Mouse (Mus musculus): ENCODE results near the gene Prrg2. TPM values are rescaled to one million over a fixed set of nuclear protein-coding genes. Genes with fewer than 3 reads are reported as not detected.
A peak's percentile ranks its signal among the peaks of the same experiment; 100 is the strongest.

Prrg2 gene
- total RNA-seq, 1 experiment from 2014 or later = 21.8 TPM

- peak; percentile 63 for ATAC-seq (ENCODE audit: extremely low read depth, insufficient number of reproducible peaks, low FRiP score, poor library complexity, severe bottlenecking)
These were observed 28.8 kb upstream of the Prrg2 start for GRCm38 (mm10) chr7:45091001-45091990.

DNA sequence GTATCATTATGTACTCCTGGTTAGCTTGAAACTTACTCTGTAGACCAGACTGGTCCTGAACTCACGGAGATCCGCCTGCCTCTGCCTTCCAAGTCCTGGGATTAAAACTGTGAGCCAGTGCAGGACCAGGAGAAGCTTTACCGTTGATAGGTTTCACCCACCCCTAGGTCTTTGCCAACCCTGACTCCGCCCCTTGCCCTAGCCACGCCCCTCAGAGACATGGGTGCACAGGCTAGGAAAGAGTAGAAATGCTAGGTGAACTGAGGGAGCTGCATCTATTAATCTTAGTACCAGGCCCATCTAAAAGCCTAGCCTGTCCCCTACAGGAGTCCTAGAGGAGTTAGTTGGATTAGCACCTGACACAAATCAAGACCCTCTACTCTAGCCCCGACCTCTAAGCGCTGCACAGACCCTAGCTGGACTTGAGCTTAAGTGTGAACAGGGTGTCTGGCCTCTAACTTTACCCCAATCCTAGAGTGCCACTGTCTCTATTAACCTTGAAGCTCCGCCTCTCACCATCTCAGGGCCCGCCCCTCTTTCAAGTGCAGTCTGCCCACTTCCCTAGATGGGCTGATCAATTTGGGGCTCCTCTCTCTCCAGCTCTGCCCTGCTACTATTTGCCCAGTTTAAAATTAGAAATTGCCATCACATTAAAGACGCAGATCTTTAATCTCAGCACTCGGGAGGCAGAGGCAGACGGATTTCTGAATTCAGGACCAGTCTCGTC, 27.9 kb upstream of the Prrg2 start:
- no peak for ATAC-seq (ENCODE audit: extremely low read depth, insufficient number of reproducible peaks, low FRiP score, poor library complexity, severe bottlenecking)

DNA sequence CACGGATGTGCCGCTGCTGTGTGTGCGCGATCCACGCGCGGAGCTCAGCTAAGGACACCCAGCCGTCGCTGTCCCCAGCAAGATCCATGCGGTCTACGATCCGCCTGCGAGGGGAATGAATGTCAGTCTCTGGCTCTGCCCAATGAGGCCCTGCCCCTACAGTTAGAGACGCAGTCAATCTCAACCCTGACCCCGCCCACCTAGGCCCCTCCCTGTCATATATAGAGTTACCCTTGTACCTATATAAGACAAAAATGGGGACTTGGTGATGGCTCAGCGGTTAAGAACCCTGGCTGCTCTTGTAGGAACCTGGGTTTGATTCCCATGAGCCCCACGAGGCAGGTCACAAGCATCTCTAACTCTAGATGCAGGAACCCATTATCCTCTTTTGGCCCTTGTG, 26.1 kb upstream of the Prrg2 start:
- ATAC-seq (ENCODE audit: extremely low read depth, insufficient number of reproducible peaks, low FRiP score, poor library complexity, severe bottlenecking) = no peak

- no peak for ATAC-seq (ENCODE audit: extremely low read depth, insufficient number of reproducible peaks, low FRiP score, poor library complexity, severe bottlenecking)
These were observed 23.6 kb upstream of the Prrg2 start for GRCm38 (mm10) chr7:45086084-45086483.

- no peak for ATAC-seq (ENCODE audit: extremely low read depth, insufficient number of reproducible peaks, low FRiP score, poor library complexity, severe bottlenecking)
These were observed 20.9 kb upstream of the Prrg2 start for GRCm38 (mm10) chr7:45083300-45083890.

DNA sequence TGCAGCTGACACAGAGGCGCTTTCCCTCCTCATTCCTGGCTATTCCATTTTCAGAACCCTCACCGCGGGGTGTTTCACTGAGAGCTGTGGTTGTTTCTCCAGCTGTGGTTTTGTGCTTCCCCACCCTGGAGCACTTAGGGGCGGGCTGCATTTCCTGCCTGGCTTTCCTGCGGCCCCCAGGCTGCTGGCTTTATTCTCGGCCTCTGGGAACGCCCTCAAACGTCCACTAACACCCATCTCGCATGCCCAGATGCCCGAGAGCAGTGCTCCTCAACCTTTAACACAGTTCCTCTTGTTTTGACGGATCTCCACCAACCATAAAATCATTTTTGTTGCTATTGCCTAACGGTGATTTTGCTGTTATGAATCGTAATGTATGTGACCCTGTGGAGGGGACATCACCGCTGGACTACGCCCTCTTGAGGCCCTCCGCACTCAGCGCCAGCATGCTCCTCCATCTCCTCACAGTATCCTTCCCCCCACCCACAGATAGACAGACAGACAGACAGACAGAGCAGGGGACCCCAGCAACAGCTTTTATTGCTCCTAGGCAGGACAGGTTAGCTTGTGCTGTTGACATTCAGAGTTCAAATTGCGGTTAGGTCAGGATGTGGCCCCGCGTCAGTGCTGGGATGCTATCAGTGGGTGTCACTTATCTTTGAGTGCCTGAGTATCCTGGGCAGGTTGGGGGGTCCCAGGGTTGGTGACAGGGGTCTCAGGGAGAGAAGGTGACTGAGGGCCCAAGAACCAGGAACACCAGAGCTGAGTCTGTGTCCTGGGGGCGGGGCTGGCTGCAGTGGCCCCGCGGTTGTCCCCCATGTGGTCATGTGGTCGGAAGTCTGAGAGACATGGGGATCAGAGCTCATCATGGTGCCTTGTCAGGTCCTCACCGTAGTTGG, 20.2 kb upstream of the Prrg2 start:
- ATAC-seq (ENCODE audit: extremely low read depth, insufficient number of reproducible peaks, low FRiP score, poor library complexity, severe bottlenecking) = peak; percentile 45; the same call in 1 of the 2 replicates

DNA sequence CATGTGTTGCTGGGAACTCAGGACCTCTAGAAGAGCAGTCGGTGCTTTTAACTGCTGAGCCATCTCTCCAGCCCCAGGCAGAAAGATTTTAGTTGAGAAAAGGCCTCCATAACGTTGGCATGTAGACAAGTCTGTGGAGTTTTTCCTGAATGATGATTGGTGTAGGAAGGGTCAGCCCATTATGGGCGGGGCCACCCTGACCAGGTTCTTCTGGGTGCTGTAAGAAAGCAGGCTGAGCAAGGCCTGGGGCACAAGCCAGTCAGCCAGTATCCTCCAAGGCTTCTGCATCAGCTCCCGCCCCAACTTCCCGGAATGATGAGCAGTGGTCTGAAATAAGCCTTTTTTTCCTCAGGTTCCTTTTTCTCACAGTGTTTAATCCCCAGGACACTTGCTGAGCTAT, 18.5 kb upstream of the Prrg2 start:
- ATAC-seq (ENCODE audit: extremely low read depth, insufficient number of reproducible peaks, low FRiP score, poor library complexity, severe bottlenecking) = no peak

- peak; percentile 65 for ATAC-seq (ENCODE audit: extremely low read depth, insufficient number of reproducible peaks, low FRiP score, poor library complexity, severe bottlenecking)
These were observed 17.4 kb upstream of the Prrg2 start for GRCm38 (mm10) chr7:45079856-45080255.

DNA sequence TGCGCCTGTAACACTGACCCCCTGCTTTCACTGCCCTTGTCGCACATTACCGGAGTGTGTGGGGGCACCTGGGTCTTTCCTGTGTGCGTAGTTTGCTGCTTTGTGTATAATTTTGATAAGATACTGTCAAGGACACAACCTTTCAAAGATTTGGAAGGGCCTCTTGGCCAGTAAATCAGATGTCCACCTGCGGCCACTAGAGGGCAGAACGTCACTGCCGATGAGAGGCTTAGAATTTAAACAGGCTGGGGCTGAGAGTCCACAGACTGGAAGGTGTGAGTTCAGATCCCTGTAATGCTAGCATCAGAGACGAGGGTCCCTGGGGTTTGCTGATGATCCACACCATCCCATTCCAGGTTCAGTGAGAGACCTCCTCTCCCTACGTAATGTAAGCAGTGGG, 16.0 kb upstream of the Prrg2 start:
- peak; percentile 40; the same call in 1 of the 2 replicates for ATAC-seq (ENCODE audit: extremely low read depth, insufficient number of reproducible peaks, low FRiP score, poor library complexity, severe bottlenecking)

- no peak for ATAC-seq (ENCODE audit: extremely low read depth, insufficient number of reproducible peaks, low FRiP score, poor library complexity, severe bottlenecking)
These were observed 15.4 kb upstream of the Prrg2 start for GRCm38 (mm10) chr7:45077829-45078228.

DNA sequence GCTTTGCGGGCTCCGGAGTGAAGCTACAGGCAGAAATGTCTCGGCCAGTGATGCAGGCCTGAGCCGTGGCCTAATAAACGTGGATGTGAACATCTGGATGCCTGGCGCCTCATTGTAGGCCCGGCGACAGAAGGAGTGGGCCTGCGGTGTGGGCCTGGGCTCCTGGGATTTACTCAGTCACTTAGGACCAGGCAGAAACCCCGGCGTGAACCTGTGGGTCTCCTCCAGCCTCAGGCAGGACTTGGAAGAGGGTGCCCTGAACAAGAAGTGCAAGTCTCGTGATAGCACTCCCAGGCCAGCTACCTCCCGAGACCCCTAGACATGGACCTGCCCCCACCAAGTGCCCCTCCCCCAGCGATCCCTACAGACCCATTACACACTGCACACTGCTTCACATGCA, 14.8 kb upstream of the Prrg2 start:
- no peak for ATAC-seq (ENCODE audit: extremely low read depth, insufficient number of reproducible peaks, low FRiP score, poor library complexity, severe bottlenecking)

DNA sequence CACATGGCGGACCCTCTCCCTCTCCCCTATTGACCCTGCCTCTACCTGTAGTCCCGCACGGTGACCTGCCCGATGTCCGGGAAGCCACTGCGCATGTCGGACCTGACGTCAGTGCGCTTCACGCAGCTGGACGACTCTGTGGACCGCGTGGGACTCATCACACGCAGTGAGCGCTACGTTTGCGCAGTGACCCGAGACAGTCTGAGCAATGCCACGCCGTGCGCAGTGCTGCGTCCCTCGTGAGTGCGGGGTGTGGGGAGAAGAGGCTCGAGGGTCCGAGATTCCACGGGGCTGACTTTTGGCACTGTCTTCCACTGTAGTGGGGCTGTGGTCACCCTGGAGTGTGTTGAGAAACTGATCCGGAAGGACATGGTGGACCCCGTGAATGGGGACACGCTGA, 14.0 kb upstream of the Prrg2 start:
- ATAC-seq (ENCODE audit: extremely low read depth, insufficient number of reproducible peaks, low FRiP score, poor library complexity, severe bottlenecking) = no peak

GRCm38 (mm10) chr7:45075405-45075804, 12.9 kb upstream of the Prrg2 start:
- no peak for ATAC-seq (ENCODE audit: extremely low read depth, insufficient number of reproducible peaks, low FRiP score, poor library complexity, severe bottlenecking)

DNA sequence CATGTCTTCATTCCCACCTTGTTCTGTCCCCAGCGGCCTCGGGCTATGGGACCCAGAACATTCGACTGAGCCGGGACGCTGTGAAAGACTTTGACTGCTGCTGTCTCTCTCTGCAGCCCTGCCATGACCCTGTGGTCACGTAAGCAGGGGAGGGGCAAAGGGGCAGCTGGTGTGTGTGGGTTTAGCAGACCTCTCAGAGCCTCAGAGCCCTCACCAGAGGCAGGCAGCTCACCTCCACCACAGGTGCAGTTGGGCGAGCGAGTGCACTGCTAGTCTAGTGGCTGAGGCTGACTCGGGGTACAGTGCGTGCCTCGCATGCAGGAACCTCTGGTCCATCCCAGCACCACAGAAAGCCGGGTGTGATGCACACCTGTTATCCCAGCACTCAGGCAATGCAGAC, 11.5 kb upstream of the Prrg2 start:
- no peak for ATAC-seq (ENCODE audit: extremely low read depth, insufficient number of reproducible peaks, low FRiP score, poor library complexity, severe bottlenecking)

DNA sequence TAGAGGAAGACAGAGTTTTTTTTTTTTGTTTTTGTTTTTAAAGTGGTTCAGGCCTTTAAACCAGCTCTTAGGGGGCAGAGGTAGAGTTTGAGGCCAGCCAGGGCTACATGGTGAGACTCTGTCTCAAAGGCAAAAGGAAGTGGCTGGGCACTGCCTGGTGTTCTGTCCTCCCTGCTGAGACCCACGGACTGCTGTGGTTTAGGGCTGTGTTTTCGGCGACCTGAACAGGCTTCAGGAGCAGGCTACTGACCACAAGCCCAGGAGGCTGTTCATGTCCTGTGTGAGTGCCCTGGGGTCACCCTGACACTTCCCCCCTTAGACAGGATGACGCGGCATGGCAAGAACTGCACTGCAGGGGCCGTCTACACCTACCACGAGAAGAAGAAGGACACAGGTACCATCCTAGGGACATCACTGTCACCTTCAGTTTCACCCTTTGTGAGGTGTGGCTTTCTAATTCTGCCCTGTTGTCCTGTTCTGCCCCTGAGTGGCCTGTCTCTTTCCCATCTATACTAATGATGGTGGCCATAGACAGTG, 10.8 kb upstream of the Prrg2 start:
- no peak for ATAC-seq (ENCODE audit: extremely low read depth, insufficient number of reproducible peaks, low FRiP score, poor library complexity, severe bottlenecking)

GRCm38 (mm10) chr7:45072230-45072629, 9.8 kb upstream of the Prrg2 start:
- no peak for ATAC-seq (ENCODE audit: extremely low read depth, insufficient number of reproducible peaks, low FRiP score, poor library complexity, severe bottlenecking)

DNA sequence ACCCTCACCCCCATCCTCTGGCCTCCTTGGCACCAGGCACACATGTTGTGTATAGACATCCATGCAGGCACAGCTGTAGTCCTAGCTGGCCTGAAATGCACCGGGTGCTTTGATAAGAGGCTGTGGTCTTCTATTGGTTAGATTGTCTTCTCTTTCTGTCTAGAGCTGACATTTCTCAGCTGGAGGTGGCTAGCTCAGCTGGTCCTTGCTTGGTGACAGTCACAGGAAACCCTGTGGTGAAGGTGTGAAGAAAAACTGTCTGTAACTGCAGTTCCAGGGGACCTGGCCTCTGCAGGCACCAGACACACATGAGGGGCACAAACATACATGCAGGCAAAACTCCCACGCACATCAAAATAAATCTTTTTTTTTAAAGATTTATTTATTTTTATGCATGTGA, 7.2 kb upstream of the Prrg2 start:
- no peak for ATAC-seq (ENCODE audit: extremely low read depth, insufficient number of reproducible peaks, low FRiP score, poor library complexity, severe bottlenecking)

DNA sequence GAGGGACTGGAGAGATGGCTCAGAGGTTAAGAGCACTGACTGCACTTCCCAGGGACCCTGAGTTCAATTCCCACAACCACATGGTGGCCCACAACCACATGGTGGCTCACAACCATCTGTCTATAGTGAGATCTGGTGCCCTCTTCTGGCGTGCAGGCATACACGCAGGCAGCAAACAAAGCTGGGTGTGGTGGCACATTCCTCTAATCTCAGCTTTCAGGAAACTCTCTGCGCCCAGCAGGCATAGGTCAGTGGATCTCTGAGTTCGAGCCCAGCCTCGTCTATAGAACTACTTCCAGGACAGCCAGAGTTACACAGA, 5.5 kb upstream of the Prrg2 start:
- ATAC-seq (ENCODE audit: extremely low read depth, insufficient number of reproducible peaks, low FRiP score, poor library complexity, severe bottlenecking) = peak; percentile 45
